7 mouse cellular contexts compared by ENCODE assay signal in genomic region chr2:18607088-18607487, GRCm38 (mm10).
DNase-seq lines count a peak whose midpoint lies in the region; ATAC-seq and TF ChIP-seq lines count a peak whose summit lies in the region.

No protein-coding gene starts in this region.

- peak; percentile 26 for DNase-seq in thymus, adult 2 months
- no peak for DNase-seq in thymus, adult 18-20 months
- DNase-seq in midbrain, embryonic 10.5 days (ENCODE audit: low spot score), result no peak
- DNase-seq in spleen, postnatal 14 days (ENCODE audit: low spot score in 2 of 2), result no peak
- no peak for DNase-seq in layer of hippocampus, adult 8-10 months (ENCODE audit: low spot score in 2 of 2)
- DNase-seq in right cerebral cortex, postnatal 25 days, result no peak

- no peak overlapping the region for H3K9ac ChIP-seq in heart, embryonic 15.5 days

- H3K27me3 ChIP-seq in thymus, adult 2 months (ENCODE audit: control insufficient read depth, insufficient read depth, low read length), result no peaks in the 10 kb centered on the region
- H3K27me3 ChIP-seq in heart, embryonic 15.5 days, result peaks cover 28% of the 10 kb centered on the region
- peaks cover 84% of the 10 kb centered on the region for H3K27me3 ChIP-seq in midbrain, embryonic 10.5 days (ENCODE audit: low read depth, poor library complexity, severe bottlenecking)

- H3K4me2 ChIP-seq in heart, embryonic 15.5 days, result peak overlapping the region; percentile 92

- 10% methylated on average over 6 of the region's 6 CpGs for WGBS in thymus, adult 2 months
- WGBS in heart, embryonic 15.5 days, result 14% methylated on average over 6 of the region's 6 CpGs
- WGBS in midbrain, embryonic 10.5 days, result 3% methylated on average over 6 of the region's 6 CpGs

- H3K9me3 ChIP-seq in heart, embryonic 15.5 days (replicated peaks), result no peaks in the 10 kb centered on the region
- H3K9me3 ChIP-seq in midbrain, embryonic 10.5 days (replicated peaks), result no peaks in the 10 kb centered on the region

- no peak for ATAC-seq in heart, embryonic 15.5 days (replicated peaks; ENCODE audit: insufficient number of reproducible peaks, insufficient read depth, low FRiP score, low read depth)

- H3K4me3 ChIP-seq in thymus, adult 2 months (ENCODE audit: control insufficient read depth, insufficient read depth, low read length), result no peak overlapping the region
- peak overlapping the region; percentile 59 for H3K4me3 ChIP-seq in heart, embryonic 15.5 days
- peak overlapping the region; percentile 55; the same call in 1 of the 2 replicates for H3K4me3 ChIP-seq in midbrain, embryonic 10.5 days

- TF ChIP-seq POLR2A in thymus, adult 2 months (IDR thresholded peaks at IDR 0.05; ENCODE audit: control insufficient read depth, extremely low read depth, insufficient read depth, low read length, poor library complexity), result no peak

- H3K27ac ChIP-seq in thymus, adult 2 months (ENCODE audit: control insufficient read depth, insufficient read depth, low read length), result no peak overlapping the region
- no peak overlapping the region for H3K27ac ChIP-seq in heart, embryonic 15.5 days
- no peak overlapping the region for H3K27ac ChIP-seq in midbrain, embryonic 10.5 days (replicated peaks)

- peaks cover 8% of the 10 kb centered on the region; the same call in 1 of the 2 replicates for H3K4me1 ChIP-seq in thymus, adult 2 months (replicated peaks; ENCODE audit: control insufficient read depth, insufficient read depth, low read length)
- peaks cover 23% of the 10 kb centered on the region for H3K4me1 ChIP-seq in heart, embryonic 15.5 days (replicated peaks)
- peaks cover 27% of the 10 kb centered on the region for H3K4me1 ChIP-seq in midbrain, embryonic 10.5 days

- no peak for TF ChIP-seq CTCF in thymus, adult 2 months (IDR thresholded peaks at IDR 0.05; ENCODE audit: borderline replicate concordance, control insufficient read depth, extremely low read depth, insufficient read depth, low read length, poor library complexity)

- H3K36me3 ChIP-seq in thymus, adult 2 months (ENCODE audit: control insufficient read depth, insufficient read depth, low read length), result no peaks in the 10 kb centered on the region
- H3K36me3 ChIP-seq in heart, embryonic 15.5 days, result no peaks in the 10 kb centered on the region
- H3K36me3 ChIP-seq in midbrain, embryonic 10.5 days, result no peaks in the 10 kb centered on the region
